Mouse (Mus musculus): ENCODE results near the gene Myl3. TPM values are rescaled to one million over a fixed set of nuclear protein-coding genes. Genes with fewer than 3 reads are reported as not detected.

The Myl3 gene
- total RNA-seq, 4 experiments from 2014 or later: 644 to 855 (median 660) TPM

Other genes with a start within 250 kb of the Myl3 start
- gene Setd2, start 209.3 kb upstream of the Myl3 start, total RNA-seq (2022): 10 to 100 TPM; 19.6 to 27.3 (median 25.4) TPM
- gene Nradd, start 117.4 kb upstream of the Myl3 start, total RNA-seq (2022): under 1 TPM; 0.27 to 0.88 (median 0.44) TPM
- 1 to 10 TPM; 2.1 to 4.2 (median 3.1) TPM for gene Nbeal2, start 87.7 kb upstream of the Myl3 start, total RNA-seq (2022)
- 10 to 100 TPM; 38.8 to 53.8 (median 47.0) TPM for gene Ccdc12, start 85.4 kb upstream of the Myl3 start, total RNA-seq (2022)
- 1 to 10 TPM in 2 of 4 experiments, under 1 TPM in 2; 0.44 to 1.4 (median 1.0) TPM for gene Pth1r, start 5.3 kb downstream of the Myl3 start, total RNA-seq (2022)
- not detected for gene Prss42, start 56.3 kb downstream of the Myl3 start, total RNA-seq (2022)
- gene Prss44, start 72.1 kb downstream of the Myl3 start, total RNA-seq (2022): not detected
- not detected for gene Prss43, start 84.8 kb downstream of the Myl3 start, total RNA-seq (2022)
- gene Prss45, start 92.7 kb downstream of the Myl3 start, total RNA-seq (2022): not detected
- gene Prss46, start 102.6 kb downstream of the Myl3 start, total RNA-seq (2022): not detected
- gene Prss50, start 116.1 kb downstream of the Myl3 start, total RNA-seq (2022): not detected
- gene Als2cl, start 138.0 kb downstream of the Myl3 start, total RNA-seq (2022): 1 to 10 TPM; 2.6 to 3.2 (median 2.9) TPM
- under 1 TPM; 0.41 to 0.81 (median 0.64) TPM for gene Tmie, start 138.3 kb downstream of the Myl3 start, total RNA-seq (2022)
- gene Fam240a, start 175.0 kb downstream of the Myl3 start, total RNA-seq (2022): 1 to 10 TPM in 2 of 4 experiments, under 1 TPM in 2; 0.65 to 2.2 (median 0.90) TPM
- gene Tdgf1, start 204.3 kb downstream of the Myl3 start, total RNA-seq (2022): not detected
- gene Lrrc2, start 209.7 kb downstream of the Myl3 start, total RNA-seq (2022): 100 to 1,000 TPM in 1 of 4 experiments, 10 to 100 TPM in 3; 84.4 to 106 (median 97.6) TPM
- gene Rtp3, start 248.7 kb downstream of the Myl3 start, total RNA-seq (2022): 1 to 10 TPM in 1 of 4 experiments, under 1 TPM in 3; 0.60 to 1.2 (median 0.76) TPM